Mouse (Mus musculus) retina, postnatal 7 days (tissue): ENCODE data around the gene Prrx1.

ENCODE experiments used
- DNase-seq: peaks from one replicate; pipeline ENCODE4 v3.0.0-alpha.2; 2012; ENCODE audit warnings: low read depth, low spot score

Gene Prrx1

DNA sequence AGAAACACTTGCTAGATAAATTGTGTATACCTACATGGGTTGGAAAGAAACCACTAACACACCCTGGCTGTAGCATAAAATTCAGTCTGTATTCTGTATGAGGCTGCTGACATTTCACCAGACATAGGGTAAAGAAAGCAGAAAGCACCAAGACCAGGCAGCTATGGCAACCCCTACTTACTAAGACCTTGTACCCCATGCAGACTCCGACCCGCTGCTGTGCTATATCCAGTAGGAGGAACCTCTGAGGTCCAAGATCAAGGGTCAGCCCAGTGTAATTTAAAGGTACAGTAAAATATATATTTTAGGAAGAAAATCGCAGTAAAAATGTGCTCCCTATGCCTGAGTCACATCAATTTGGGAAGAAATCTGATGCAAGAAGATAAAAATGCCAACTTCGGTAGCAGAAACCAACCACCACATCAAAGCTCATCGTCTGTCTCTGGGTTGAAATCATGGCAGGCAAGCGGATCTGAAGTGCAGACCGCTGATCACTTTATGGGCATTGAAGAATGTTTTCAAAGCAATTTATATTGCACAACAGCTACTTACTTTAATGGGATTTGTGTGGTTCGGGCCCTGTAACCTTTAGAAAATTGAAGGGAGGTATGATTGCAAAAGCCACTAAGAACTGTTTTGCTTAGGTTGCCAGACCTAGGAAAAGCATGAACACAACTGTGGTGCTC lies 46.5 kb downstream of the Prrx1 start:
- DNase-seq = no peak

DNA sequence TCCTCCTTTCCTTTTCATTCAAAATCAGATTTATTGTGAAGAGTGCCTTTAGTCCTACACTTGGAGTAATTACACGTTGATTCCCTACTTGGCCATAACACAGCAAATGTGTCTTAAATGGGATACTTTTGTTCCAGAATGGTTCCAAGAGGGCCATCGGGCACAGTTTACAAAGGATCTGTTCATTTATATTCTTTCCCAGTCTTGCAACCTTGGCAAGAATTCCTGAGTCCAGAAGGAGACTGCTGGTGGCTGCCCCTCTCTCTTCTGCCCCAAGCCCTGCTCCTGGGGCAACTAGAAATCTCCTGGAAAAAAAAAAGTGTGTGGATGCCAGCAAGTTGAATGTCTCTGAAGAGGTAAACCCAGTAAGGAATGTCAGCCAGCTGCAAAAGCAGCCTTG lies 56.2 kb downstream of the Prrx1 start:
- DNase-seq = no peak

DNA sequence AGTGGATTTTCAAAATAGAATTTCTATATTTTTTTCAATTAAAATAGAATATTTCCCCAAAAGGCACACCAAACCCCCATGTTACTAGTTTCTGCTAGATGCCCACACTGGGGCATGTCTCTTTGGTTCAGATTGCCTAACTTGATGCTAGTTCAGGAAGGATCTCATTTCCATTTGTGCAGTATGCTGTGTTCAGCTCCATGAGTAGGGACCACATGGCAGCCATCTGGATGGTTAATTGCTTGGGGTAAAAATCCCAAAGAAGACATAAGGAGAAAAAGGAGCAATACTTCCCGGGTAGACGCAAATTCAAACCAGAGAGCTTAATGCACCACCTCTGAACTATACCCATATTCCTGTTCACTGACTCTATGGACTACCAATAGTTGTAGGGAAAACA lies 57.6 kb downstream of the Prrx1 start:
- no peak for DNase-seq

GRCm38 (mm10) chr1:163252796-163253195 lies 60.7 kb downstream of the Prrx1 start:
- no peak for DNase-seq

GRCm38 (mm10) chr1:163252331-163252730 lies 61.2 kb downstream of the Prrx1 start:
- no peak for DNase-seq

- no peak for DNase-seq
Measured at GRCm38 (mm10) chr1:163251766-163252165, 61.7 kb downstream of the Prrx1 start.

DNA sequence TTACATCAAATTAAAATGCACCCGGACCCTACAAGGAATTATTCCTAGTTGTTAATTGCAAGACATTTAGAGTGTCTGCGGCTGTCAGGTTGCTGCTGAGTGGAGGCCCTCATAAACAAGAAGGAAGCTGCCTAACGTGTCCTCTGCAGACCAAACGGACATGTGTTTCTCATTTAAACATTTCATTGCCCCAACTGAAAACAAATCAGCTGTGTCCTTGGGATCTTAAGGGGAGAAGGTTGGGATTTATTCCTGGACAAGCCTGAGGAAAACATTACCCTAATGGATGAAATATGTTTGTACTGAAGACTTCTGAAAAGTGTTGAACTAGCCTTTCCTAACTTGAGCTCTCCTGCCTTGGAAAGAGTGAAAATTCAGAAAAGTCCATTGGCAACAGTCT lies 74.6 kb downstream of the Prrx1 start:
- no peak for DNase-seq

- DNase-seq = no peak
Measured at GRCm38 (mm10) chr1:163231230-163231629, 82.3 kb downstream of the Prrx1 start.

- no peak for DNase-seq
Measured at GRCm38 (mm10) chr1:163226271-163226670, 87.2 kb downstream of the Prrx1 start.

DNA sequence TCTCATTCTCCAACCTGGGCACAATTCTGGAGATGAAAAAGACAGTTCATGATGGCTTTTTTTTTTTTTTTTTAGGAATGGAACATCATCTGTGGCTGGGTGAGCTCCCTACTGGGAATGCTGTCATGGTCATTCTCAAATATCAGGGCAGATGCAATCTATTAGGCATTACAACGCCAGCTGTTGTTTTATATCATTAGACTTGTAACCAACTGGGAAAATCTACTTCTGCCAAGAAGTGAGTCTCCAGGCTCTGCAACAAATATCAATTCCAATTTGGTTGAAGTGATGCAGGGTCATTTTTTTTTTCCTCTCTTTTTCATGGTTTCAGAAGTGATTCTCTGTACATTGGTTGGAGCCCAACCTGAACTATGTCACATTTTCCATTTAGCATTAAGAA lies 91.7 kb downstream of the Prrx1 start:
- DNase-seq = no peak

DNA sequence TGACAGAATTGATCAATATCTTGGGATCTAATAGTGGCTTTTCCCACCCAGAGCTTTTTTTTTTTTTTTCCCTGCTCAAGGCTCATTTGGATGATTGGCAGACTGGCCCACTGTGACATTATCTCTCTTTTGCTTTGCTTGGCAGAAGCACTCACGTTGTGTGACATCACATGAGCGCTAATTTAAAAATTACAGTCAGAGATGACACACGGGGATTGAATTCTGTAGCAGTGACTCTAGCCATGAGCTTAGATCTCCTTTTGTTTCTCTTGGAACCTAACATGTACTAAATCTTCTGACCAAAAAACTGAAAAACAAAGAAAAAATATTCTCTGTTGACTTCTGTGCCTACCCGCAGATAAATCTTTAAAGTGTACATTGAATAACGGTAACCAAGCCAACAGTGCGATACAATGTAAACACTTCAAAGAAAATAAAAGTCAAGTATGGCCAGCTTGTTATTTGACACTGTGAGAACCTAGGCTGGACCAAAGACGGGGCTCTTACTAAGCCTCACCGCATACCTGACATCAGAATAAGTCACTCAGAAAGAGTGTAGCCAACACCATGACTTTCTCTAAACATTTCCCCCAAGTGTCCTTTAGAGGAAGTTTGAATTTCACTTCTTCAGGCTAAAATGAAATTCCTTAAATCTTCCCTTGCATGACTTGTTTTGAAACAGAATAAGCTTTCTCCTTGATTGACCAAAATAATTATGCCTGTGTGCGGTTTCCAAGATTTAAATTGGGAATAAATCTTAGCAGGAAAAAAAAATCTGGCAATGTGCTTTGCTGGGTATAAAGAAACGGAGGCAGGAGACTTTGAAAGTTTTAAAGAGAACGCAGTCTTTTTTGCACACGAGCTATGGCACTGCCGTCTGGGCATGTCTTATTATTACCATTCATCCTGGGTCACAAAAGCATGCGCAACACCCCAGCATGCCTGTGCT lies 104.3 kb downstream of the Prrx1 start:
- no peak for DNase-seq

GRCm38 (mm10) chr1:163198767-163199166 lies 114.7 kb downstream of the Prrx1 start:
- DNase-seq = no peak

DNA sequence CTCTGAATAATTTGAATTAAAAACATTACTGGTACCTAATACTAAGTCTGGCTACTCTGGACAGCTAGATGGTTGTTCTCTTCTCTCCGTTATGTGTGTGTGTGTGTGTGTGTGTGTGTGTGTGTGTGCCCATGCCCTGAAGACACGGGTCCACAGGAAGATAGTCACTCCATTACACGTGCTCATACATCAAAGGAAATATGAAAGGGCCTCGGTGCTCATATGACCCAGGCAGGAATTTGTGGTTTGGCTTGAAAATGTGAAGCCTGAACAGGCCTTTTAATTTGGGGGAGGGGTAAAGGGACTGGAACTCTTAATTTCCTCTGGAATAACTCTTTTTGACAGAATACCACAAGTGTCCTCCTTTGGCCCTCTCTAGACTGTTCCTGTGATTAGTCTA lies 115.5 kb downstream of the Prrx1 start:
- no peak for DNase-seq
